Mouse (Mus musculus) testis, adult 2 months (tissue): ENCODE measurements around the gene Foxp4.

Source experiments
- CTCF ChIP-seq: fragments of 200-500 bp; IDR thresholded peaks from 2 replicates; pipeline ENCODE4 v1.5.1; 2012; ENCODE audit warnings: low read depth, mild to moderate bottlenecking, inconsistent platforms, low read length, moderate library complexity; ENCODE audit not compliant: control insufficient read depth, insufficient read depth, insufficient replicate concordance
- POLR2A ChIP-seq: fragments of 200-500 bp; IDR thresholded peaks from 2 replicates; pipeline ENCODE4 v1.6.1; 2012; ENCODE audit warnings: low read depth, mild to moderate bottlenecking, inconsistent platforms, low read length, moderate library complexity; ENCODE audit not compliant: control insufficient read depth

- TF ChIP-seq POLR2A (no peak), CTCF (no peak)
These were observed 6.5 kb downstream of the Foxp4 start for GRCm38 (mm10) chr17:47917907-47918306.
